Mouse (Mus musculus) urinary bladder, adult 18-20 months (tissue): ENCODE measurements around the gene 3110040N11Rik.

Experiments
- DNase-seq, 2 experiments: peaks; one replicate each; pipeline ENCODE4 v3.0.0; 2022; ENCODE audit warnings: low spot score in 2 of 2, mixed read lengths in 2 of 2

3110040N11Rik gene

DNA sequence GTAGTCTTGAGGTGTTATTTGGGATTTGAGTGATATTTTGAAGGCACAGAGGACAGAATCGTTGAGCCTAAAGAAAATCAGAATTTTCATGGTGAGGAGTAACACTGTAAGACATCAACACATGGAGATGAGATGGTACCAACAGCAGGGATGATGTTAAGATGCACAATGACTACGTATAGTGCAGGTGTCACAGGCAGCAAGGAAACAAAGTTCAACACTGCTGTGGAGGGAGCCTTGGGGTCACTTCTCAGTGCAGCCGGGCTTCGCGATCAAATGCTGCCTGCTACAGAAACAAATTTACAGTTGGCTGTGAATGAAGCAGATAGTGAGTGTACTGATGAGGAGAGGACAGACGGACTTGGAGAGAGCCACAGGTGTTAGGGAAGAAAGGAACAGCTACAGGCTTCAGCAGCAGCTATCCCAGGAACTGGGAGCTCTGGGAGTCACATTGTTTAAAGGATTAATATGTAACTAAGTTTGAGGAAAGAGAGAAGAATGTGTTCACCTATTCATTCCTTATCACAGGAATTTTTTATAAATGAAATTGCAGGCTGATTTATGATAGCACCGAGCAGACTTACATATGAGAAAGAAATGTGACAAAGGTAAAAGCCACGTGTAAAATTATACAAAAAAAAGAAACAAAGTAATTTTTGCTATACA, 50.4 kb downstream of the 3110040N11Rik start:
- DNase-seq: no peak

DNA sequence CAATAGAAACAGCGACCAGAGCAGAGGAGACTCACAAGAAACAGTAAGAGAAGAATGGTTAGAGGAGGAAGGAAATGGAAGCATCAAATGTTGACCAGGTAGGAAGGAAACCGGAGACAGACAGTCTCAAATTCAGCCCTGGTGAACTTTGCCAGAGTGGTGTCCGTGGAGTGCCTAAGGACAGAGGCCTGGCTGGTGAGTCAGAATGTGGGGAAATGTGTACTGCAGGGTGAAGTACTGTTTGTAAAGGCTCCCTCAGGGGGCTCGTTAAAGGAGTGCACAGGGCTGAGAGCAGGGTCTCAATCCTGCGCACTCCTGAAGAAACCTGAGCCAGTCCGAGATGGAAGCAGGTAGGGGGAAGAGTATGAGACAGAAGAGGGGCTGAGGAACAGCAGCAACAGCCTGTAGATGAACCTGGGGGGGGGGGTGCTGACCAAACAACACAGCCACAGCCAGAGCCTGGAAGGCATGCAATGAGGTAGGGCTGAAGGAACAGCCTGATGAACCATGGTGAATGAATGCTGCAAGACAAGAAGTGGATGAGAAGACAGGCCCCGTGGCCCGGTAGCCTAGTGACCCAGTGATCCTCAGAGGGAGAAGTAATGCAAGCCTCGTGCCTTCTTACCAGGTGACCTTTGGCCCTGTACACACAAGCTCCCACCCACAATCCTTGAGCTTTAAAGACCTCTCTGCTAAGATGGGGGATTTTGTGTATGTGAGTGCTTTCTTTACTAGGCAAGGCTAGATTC, 53.8 kb downstream of the 3110040N11Rik start:
- DNase-seq: peak in 1 of 2 experiments; percentile 48

DNA sequence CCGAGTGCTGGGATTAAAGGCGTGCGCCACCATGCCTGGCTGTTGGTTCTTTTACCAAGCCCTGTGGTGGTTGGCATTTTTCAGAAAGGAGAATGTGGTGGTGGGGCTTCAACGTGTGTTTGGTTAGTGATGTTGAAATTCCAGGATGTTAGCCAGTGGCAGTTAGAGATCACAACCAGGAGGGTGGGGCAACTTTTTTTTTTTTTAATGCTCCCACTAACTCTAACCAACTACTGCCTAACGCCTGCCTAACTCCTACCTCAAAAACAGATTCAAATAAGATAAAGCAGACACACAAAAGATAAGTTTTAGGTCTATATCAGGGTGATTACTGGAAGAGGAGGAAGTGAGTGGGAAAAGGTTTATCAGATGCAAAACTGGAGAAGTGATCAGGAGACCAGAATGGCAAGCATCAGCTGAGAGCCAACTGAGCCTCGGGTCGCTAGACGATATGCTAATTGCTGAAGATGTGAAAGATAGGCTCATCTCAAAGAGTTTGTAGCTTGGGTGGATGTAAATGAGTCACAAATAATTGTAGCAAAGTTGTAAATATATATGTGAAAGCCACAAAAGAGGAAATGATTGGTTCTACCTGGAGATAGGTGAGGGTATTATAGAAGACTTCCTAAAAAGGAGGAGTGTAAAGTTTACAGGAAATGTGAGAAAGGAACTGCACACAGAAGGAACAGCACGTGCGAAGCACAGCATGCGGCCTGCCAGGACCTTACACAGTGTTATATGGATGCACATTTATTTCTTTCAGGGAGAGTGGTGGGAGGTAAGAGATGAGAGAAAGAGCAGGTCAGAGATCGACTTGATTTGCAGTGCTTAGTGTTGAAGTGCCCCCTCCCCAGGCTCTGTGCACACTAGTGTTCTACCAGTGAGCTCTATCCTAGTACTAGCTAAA, 56.8 kb downstream of the 3110040N11Rik start:
- DNase-seq: no peak
